Mouse (Mus musculus): ENCODE data around the gene Rpl14.

Gene Rpl14

DNA sequence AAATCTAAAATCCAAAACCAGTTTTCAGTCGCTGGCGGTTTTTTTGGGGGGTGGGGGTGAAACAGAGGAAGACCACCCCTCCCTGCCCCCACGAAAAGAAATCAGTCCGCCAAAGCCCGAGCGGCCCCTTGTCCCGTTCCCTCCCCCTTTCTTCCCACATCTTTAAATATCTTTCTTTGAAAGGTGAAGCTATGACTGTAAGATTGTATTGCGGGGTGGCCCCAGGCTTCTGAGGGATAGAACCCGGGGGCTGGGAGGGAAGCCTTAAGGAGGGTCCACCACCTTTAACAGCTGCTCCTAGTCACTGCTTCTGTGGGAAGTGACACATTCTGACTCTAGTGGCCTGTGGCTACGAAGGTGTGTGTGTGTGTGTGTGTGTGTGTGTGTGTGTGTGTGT is 32.3 kb downstream of the Rpl14 start:
- no peak for DNase-seq (ENCODE audit: low read depth, low spot score)

DNA sequence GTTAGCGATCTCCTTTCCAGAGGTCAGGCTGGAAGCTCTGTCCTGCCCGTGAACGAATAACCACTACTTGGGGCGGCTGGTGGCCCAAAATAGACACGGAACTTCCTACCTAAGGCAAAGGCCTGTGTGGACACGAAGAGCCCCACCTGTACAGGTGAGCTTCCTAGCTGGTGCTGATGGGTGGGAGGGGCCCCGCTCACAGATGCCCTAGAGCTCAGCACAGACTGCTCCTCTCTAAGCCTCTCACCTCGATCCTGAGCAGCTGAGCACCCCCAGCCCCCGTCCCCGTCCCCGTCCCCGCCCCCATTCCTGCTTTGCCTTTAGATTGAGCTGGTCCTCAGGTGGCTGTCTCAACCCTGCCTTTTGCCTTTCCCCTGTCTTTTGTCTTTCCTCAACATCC is 32.7 kb downstream of the Rpl14 start:
- DNase-seq (ENCODE audit: low read depth, low spot score) = no peak

DNA sequence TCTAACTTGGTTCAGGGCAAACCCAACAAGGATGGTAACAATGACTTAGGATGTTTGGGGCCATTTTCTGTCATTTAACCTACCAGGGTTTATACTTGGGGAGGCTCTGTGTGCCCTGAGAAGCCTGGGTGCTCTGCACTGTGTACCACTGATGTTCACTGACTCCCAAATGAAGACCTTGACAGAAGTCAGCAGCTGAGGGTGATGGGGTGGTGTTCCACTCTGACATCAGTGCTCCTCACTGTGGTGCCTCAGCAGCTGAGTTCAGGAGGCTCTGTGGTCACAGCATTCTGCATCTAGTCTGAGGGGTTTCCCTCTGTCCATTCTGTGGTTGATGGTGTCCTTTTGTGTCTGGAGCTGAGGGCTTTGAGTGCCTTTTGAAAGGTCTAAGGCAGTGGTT is 39.8 kb downstream of the Rpl14 start:
- DNase-seq (ENCODE audit: low read depth, low spot score) = no peak

DNA sequence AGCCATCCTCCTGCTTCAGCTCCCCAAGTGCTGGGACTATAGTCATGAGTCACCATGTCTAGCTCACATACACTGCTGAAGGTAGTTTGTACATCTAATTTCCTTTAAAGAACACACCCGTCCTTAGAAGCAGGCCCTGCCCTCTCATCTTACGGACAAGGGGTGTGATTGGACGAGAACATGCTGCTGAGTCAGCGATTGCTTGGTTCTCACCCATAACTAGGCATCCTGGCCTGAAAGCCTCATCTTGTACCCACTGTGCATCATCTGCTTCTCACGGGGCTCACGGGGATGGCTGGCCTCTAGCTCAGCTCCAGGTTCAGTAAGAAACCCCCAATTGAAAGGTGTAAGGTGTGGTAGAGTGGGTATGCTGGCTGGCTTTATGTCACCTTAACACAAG is 42.8 kb downstream of the Rpl14 start:
- DNase-seq (ENCODE audit: low read depth, low spot score) = no peak

DNA sequence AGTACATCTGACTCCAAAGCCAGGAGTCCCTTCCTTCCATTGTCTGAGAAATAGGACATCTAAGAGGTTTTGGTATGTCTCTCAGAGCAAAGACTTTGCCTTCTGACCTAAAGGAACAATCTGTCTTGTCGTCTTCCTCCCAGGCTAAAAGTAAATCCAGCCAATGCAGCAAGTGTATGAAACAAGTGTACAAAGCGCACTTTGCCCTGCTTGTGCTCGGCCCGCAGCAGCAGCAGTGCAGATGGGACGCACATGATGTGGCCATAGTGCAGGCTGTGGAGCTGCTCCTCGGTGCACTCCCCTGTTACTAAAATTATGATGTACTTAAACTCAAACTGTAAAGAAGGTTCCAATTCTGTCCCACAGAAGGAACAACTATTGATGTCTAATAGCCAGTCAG is 46.9 kb downstream of the Rpl14 start:
- DNase-seq (ENCODE audit: low read depth, low spot score) = no peak

DNA sequence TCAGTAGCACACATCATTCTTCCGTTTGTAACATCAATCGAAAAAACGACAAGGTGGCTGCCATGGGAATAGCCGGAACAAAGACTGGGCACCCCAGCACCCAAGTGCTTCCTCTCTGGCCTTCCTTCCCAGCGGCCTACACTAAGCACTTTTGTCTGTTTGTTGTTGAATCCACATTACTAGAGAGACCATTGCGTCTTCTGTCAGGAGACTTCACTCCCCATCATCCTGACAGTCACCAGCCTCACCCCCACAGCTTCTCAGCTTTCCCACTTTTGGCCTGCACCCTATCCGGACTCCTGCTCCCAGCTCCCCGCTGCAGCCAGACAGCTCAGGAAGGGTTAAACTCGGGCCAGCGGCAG is 48.1 kb downstream of the Rpl14 start:
- DNase-seq (ENCODE audit: low read depth, low spot score) = no peak

DNA sequence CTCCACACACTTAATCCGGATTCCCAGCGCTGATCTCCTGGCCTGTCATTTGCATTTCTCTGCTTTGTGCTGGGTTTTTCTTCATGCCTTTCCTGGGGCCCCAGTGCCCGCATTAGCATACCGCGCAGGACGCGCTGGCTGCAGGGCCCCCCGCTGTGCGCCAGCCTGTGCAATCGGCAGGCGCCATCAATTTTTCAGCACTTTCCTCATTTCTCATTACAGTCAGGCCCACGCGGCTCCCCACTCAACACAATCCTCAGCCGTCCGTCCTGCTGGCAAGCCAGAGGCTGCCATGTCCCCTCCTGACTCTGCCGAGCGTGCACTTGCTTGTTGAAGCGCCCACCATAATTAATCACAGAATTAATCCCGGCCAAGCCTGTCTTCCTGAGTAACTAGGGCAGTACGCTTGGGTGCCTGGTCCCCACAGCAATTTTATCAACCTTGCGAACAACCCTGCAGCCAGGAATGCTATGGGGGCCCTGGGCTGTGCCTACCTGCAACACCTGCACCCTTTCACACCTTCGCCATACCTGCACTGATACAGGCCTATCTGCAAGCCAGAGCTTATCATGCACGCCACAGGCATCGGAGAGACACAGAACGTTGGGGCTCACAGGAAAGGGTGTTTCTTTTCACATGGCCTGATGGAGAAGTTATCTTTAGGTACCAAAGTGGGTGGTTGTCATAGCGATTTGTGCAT is 48.6 kb downstream of the Rpl14 start:
- DNase-seq (ENCODE audit: low read depth, low spot score) = peak; percentile 75

DNA sequence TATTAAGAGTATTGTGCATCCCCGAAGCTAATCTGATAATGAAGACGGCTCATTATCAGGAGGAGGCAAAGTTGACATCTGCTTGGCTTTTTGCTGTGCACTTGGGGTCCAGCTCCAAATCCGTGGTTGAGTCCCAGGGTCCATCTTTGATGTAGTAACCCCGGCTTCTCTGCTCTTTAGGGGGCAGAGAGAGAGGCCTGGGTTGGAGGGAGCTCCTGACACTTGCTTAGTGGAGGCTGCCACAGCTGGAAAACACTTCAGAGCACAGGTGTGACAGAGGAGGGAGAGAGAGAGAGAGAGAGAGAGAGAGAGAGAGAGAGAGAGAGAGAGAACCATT is 49.1 kb downstream of the Rpl14 start:
- no peak for DNase-seq (ENCODE audit: low read depth, low spot score)
